Mouse (Mus musculus) fibroblast of lung, adult 2 months (primary cell): ENCODE results near the gene Tmem184b.

ENCODE experiments used
- DNase-seq: peaks from one replicate; pipeline ENCODE4 v3.0.0-alpha.2; 2011; ENCODE audit warnings: low read depth

Gene Tmem184b

GRCm38 (mm10) chr15:79402836-79403762 lies at the start of gene Tmem184b:
Gene Tmem184b (minus strand): TSS chr15:79403569.
- peak; percentile 41 for DNase-seq

GRCm38 (mm10) chr15:79448041-79448440 lies 44.7 kb upstream of the Tmem184b start:
- DNase-seq = no peak

DNA sequence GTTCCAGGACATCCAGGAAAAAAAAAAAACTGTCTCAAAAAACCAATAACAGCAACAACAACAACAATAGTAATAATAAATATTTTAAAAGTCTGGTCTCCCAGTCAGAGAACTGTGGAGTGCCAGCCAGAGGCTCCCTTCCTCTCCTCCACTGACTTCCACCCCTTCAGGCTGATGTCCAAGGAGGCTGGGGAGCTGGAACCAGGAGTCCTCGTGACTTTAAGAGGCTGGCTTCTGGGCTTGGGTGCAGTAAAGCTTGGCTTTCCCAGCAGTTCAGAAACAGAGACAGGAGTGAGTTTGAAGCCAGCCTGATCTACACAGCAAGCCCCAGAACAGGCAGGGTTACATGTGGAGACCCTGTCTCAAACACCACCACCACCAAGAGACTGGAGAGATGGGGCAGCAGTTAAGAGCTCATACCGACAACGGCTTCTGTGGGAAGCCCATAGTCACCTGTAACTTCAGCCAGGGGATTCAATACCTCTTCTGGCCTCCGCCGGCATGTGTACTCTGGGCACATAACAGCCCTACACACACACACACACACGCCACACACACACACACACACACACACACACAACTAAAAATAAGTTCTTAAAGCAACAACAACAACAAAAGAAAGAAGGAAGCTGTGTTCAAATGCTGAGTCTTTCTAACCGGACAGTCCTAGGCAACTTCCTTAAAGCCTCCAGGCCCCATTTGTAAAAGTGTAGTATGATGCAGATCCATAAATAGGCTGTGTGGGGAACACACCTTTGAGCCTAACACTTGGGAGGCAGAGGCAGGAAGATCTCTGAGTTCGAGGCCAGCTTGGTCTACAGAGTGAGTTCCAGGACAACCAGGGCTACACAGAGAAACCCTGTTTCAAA lies 42.7 kb upstream of the Tmem184b start:
- peak; percentile 54 for DNase-seq

DNA sequence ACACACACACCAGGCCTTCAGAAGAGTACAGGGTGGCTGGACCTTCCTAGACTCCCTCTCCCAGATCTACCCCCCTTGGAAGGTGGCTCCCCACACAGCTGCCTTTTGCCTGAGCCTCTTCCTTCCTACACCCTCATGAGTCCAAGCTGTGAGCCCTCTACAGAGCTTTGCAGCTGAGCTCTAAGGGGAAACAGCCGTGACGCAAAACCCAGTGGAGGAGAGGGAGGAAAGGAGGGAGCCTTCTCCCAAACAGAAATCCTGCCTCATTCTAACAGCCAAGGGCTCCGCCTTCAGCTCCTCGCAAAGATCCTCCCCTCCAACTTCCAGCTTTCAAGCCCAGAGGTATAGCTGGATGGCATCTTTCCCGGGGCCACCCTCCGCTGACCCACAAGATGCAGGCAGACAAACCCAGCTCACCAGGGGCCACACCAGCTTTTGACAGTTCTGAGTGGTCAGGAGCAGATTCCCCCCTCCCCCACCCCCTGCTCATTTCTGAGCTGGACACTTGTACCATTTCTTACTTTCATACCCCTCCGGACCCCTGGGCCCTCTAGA lies 40.6 kb upstream of the Tmem184b start:
- no peak for DNase-seq

DNA sequence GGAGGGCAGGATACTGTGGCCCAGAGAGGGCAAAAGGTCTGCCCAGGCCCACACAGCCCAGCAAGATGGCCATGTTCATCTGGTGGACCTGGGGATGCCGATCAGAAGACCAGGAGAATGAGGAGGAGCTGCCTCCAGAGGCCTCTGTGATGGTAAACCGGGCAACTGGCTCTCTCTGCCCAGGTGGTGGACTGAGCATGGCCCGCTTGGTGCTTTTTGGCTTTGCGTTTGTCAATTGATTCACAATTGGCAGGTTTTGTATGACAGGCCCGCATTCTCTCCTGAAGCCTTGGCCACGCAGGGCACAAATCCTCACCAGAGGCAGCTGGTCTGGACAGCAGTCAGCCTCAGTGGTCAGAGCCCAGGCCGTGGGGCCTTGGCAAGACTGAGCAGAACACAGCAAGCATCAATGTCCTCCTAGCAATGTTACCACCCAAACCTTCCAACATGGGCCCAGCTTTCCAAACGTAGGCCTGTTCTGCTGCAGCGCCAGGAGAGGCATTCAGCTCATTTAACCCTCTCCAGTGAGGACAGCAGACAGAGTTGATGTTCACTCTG lies 39.7 kb upstream of the Tmem184b start:
- no peak for DNase-seq

- DNase-seq = no peak
These were observed 38.9 kb upstream of the Tmem184b start for GRCm38 (mm10) chr15:79442257-79442611.

GRCm38 (mm10) chr15:79441331-79442256 lies 38.2 kb upstream of the Tmem184b start:
- no peak for DNase-seq

GRCm38 (mm10) chr15:79440651-79441330 lies 37.4 kb upstream of the Tmem184b start:
- no peak for DNase-seq

DNA sequence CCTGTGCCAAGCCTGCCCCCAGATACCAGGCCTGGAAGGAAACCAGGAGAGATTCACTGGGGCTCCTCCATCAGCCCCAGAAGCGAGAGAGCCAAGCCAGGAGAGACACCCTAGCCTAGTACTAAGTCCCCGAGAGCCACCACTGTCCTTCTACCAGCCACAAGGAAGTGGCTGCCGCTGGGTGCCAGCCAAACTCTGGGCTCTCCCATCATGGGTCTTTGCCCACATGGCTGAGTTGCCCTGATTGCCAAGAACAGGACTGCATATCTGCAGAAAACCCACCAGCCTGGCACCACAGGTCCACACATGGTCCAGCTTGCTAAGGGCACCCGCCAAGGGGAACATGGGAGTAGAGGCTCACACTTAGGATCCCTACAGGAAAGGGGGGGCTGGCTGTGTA lies 36.9 kb upstream of the Tmem184b start:
- no peak for DNase-seq

DNA sequence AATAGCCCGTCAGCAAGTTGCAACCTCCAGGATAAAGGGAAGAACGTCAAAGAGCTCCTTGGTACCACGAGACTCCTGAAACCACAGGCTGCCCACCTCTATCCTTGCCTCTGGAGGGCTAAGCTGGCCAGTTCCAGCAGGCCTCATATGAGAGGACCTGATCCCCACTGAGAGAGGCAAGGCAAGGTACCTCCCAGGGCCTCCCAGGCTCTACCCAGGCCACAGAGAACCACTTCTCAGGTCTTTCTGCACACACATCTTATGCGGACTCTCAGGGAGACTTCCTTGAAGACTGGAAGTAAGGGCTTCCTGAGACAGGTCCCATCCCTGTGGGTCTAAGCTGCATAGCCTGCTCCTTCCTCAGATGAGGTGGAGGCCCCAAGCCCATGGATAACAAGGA lies 36.0 kb upstream of the Tmem184b start:
- DNase-seq = no peak

DNA sequence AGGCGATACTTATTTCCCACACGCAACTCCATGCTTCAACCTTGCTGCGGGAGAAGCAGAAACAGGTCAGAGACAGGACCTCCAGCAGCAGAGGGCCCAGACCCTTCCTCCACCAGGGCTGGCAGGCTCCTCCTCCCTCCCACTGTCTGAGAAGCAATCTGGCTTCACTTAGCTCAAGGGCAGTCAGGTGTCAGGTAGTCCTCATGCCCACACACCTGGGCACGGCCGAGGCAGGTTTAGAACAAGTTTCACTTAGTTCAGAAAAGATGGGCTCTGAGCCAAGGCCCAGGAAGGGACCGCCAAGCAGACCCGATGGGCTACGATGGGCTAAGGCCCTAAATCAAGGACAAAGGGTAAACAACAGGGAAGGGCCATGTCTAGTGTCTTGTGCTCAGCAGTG lies 35.4 kb upstream of the Tmem184b start:
- no peak for DNase-seq

- DNase-seq = no peak
These were observed 34.9 kb upstream of the Tmem184b start for GRCm38 (mm10) chr15:79438209-79438810.

DNA sequence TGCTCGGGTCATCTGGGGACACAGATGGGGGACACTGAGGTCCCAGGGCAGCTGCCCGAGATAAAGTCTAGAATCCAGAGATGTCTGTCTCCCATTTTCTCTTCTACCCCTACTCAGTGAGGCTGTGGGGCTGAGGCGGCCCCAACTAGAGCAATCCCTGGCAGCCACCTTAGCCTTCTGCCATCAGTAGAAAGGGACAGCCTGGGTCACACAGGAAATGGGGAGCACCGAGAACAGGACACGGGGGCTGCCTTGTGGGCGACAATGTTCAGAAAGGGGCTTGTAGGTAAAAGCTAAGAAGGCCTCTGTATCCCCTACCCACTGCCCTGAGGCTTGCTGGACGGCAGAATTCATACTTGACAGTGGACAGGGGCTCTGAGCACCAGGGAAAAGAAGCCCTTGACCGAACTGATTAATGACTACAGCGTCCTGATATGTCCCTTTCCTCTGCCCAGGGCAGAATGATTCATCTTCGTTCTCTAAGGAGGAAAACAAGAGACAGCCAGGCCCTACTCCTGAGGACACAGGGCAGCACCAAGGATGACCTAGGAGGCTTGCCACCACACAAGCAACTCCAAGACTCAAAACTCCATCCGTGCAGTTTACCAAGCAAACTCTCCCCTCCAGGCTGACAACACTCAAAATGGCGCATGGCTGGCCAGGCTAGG lies 34.3 kb upstream of the Tmem184b start:
- DNase-seq = no peak

- DNase-seq = no peak
These were observed 33.1 kb upstream of the Tmem184b start for GRCm38 (mm10) chr15:79436481-79436921.

DNA sequence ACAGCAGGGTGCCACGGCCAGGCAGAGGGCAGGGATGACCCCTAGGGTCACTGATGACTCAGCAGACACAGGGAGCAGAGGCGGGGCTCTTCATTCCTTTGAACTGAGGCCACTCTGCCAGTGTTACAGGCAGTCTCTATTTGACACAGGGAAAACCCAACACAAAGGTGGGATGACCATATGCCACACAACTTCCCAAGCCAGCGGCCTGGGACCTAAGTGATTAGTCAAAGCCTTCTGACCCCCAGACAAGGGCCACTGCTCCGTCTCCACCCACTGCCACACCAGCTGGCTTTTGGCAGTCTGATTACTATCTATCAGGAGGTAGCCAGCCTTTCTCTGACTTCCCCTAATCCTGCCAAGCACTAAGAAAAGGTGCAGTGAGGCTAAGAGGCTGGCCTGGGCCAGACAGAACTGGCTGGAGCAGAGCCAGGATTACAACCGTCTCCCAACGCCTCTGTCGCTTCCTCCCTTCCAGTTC lies 31.9 kb upstream of the Tmem184b start:
- DNase-seq = no peak

GRCm38 (mm10) chr15:79432892-79433291 lies 29.5 kb upstream of the Tmem184b start:
- DNase-seq = no peak

DNA sequence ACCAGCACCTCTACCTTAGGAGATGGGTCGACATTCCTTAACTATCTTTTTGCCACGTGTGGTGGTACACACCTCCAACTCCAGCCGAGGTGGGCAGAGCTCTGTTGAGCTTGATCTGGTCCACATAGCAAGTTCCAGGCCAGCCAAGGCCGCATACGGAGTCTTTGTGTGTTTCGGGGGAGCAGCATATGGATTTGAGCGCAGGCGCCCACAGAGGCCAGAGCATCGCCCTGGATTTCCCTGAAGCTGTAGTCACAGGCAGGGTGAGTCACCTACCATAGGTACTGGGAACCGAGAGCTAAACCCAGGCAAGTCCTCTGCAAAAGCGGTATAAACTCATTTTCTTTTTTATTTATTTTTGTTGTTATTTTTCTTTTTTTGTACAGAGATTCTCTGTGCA lies 29.0 kb upstream of the Tmem184b start:
- no peak for DNase-seq

- DNase-seq = no peak
These were observed 28.6 kb upstream of the Tmem184b start for GRCm38 (mm10) chr15:79431925-79432324.

GRCm38 (mm10) chr15:79430461-79431000 lies 27.2 kb upstream of the Tmem184b start:
- no peak for DNase-seq
